Mouse (Mus musculus): ENCODE results near the gene 1700022I11Rik. TPM values are rescaled to one million over a fixed set of nuclear protein-coding genes. Genes with fewer than 3 reads are reported as not detected.
A peak's percentile ranks its signal among the peaks of the same experiment; 100 is the strongest.
"Not testable (repeated sequence)": the region's sequence is repeated elsewhere in the genome, so short reads cannot be mapped to it uniquely, and the experiment has no call there.

The 1700022I11Rik gene
- total RNA-seq, 2 experiments from 2014 or later: not detected

DNA sequence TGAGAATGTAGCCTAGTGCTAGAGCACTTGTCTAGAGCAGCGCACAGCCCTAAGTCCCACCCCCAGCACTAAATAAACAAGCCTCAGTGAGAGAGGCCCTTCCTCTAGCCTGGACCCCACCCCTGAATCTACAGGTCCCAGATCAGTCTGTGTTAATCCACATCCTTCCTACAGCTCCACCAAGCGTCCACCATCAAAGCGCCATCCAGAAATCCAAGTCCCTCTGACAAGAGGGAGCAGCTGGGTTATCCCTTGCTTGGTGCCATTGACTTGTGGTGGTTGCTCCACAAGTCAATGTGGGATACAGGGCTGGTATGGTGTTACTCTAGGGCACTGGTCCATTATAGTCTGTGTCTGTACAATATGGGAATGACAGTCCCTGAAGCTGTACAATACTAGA is 14.2 kb upstream of the 1700022I11Rik start:
- intact Hi-C loops (cut with DNase I): loop anchor here (10.0 kb wide), 1 partner anchor 1200 kb away; the partner anchor contains the start of genes Galt and Sigmar1
- peak overlapping the region; percentile 100 for H3K27ac ChIP-seq
- peak; percentile 25; the same call in 1 of the 2 replicates for TF ChIP-seq CTCF (IDR thresholded peaks at IDR 0.05)
- peak; percentile 52 for DNase-seq
- H3K4me3 ChIP-seq: peak overlapping the region; percentile 93

DNA sequence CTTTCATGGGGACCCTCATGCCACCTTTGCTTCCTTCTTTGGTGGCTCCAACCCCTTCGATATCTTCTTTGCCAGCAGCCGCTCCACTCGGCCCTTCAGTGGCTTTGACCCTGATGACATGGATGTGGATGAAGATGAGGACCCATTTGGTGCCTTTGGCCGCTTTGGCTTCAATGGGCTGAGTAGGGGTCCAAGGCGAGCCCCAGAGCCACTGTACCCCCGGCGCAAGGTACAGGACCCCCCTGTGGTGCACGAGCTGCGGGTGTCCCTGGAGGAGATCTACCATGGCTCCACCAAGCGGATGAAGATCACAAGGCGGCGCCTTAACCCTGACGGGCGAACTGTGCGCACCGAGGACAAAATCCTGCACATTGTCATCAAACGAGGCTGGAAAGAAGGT is 12.8 kb upstream of the 1700022I11Rik start:
- Histone ChIP-seq H3K4me3 (peak overlapping the region; percentile 93), H3K27ac (peak overlapping the region; percentile 100)
- DNase-seq: no peak
- intact Hi-C loops (cut with DNase I): loop anchor here (10.0 kb wide), 1 partner anchor 1202 kb away; the partner anchor contains the start of genes Galt and Sigmar1
- no peak for TF ChIP-seq CTCF (IDR thresholded peaks at IDR 0.05)

DNA sequence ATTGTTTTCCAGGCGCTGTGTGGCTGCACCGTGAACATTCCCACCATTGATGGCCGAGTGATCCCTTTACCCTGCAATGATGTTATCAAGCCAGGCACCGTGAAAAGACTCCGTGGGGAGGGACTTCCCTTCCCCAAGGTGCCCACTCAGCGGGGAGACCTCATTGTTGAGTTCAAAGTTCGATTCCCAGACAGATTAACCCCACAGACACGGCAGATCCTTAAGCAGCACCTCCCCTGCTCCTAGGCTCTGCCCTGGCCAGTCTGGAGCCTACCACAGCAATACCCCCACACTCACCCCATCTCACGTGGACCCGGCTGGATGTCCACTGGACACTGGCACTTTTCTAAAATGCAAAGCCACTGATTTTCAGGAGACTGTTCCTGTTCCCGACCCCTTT is 12.1 kb upstream of the 1700022I11Rik start:
- peak overlapping the region; percentile 100 for H3K27ac ChIP-seq
- peak; percentile 18 for DNase-seq
- intact Hi-C loops (cut with DNase I): loop anchor here (10.0 kb wide), 1 partner anchor 1203 kb away; the partner anchor contains the start of genes Galt and Sigmar1
- TF ChIP-seq CTCF (IDR thresholded peaks at IDR 0.05): no peak
- H3K4me3 ChIP-seq: peak overlapping the region; percentile 93

DNA sequence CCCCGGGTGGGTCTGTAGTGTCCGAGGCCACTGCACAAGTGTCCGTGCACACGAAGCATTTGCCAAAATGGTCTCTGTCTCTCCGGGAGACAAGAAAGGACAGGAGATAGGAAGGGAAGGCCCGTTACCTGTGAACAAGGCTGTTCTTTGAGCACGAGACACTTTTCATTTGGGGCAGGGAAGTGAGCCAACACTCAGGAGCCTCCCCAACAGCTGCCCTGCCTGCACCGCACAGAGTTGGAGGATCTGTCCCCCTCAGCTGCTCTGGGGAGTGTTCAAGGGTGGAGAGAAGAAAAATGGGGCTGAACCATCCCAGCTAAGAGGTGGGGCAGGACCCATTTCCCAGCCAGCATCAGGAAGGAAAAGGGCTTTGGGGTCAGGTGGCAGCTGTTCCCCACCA is 11.4 kb upstream of the 1700022I11Rik start:
- intact Hi-C loops (cut with DNase I): loop anchor here (10.0 kb wide), 1 partner anchor 1203 kb away; the partner anchor contains the start of genes Galt and Sigmar1
- no peak for TF ChIP-seq CTCF (IDR thresholded peaks at IDR 0.05)
- peak; percentile 47 for DNase-seq
- Histone ChIP-seq H3K27ac (peak overlapping the region; percentile 100), H3K4me3 (peak overlapping the region; percentile 93)

DNA sequence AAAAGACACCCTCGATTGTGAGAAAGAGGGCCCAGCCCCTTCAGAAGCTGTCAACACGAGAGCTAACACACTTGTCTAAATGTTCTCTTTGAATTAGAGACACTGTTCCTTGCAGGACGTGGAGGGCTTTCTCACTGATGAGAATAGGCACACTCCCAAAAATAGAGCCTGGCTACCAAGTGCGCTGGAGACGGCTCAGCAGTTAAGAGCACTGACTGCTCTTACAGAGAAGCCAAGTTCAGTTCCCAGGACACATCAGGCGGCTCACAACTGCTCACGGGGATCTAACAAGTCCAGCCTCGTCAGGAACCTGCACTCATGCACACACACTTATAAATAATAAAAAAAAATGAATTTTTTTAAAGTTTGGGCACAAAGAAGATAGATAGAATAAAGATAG is 10.5 kb upstream of the 1700022I11Rik start:
- DNase-seq: peak; percentile 54
- no peak for TF ChIP-seq CTCF (IDR thresholded peaks at IDR 0.05)
- intact Hi-C loops (cut with DNase I): loop anchor here (10.0 kb wide), 1 partner anchor 1204 kb away; the partner anchor contains the start of genes Galt and Sigmar1
- peak overlapping the region; percentile 100 for H3K27ac ChIP-seq
- peak overlapping the region; percentile 93 for H3K4me3 ChIP-seq

DNA sequence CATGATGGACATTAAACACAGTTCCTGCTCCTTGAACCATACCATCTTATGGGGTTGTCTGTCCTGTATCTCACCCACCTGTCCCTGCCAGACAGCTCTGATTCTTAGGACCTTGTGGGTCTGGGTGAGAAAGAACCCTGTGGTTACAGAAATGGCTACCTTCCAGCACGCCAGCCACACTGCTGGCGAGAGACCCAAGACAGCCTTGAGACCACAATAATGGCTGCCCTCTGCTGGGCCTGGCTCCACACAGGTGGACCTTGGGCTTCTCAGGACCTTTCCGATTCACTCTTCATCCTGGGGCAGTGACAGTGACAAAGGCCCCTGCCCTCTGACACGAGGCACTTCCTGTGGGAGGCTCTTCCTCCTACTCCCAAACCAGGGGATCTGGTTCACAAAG is 10.0 kb upstream of the 1700022I11Rik start:
- Histone ChIP-seq H3K4me3 (no peak overlapping the region), H3K27ac (peak overlapping the region; percentile 100)
- intact Hi-C loops (cut with DNase I): loop anchor here (10.0 kb wide), 1 partner anchor 1205 kb away; the partner anchor contains the start of genes Galt and Sigmar1
- DNase-seq: peak; percentile 59
- no peak for TF ChIP-seq CTCF (IDR thresholded peaks at IDR 0.05)

DNA sequence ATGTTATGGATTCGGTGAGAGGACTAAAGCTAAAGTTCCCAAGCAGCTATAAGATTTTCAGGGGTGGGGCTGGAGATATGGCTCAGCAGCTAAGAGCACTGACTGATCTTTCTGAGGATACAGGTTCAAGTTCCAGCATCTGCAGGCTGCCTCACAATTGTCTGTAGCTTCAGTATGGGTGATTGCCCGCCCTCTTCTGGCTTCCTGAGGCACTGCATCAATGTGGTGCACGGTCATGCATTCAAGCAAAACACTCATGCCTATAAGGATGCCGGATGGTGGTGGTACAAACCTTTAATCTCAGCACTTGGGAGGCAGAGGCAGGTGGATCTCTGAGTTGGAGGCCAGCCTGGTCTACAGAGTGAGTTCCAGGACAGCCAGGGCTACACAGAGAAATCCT is 7.8 kb upstream of the 1700022I11Rik start:
- peak; percentile 80 for TF ChIP-seq CTCF (IDR thresholded peaks at IDR 0.05)
- peak; percentile 68 for DNase-seq
- no peak overlapping the region for H3K27ac ChIP-seq
- intact Hi-C loops (cut with DNase I): no loop called here
- no peak overlapping the region for H3K4me3 ChIP-seq

DNA sequence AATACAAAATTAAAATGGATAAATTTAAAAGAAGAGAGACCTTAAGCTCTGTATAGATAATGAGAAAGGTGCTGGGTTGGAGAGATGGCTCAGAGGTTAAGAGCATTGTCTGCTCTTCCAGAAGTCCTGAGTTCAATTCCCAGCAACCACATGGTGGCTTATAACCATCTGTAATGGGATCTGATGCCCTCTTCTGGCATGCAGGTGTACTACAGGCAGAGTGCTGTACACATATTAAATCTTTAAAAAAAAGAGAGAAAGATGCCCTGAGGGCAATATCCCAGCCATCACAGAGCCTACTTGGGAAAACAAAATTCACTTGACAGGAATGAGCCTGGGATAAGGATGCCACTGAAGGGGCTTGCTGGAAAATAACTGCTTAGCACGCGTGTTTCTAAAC is 5.9 kb upstream of the 1700022I11Rik start:
- DNase-seq: no peak
- intact Hi-C loops (cut with DNase I): no loop called here
- TF ChIP-seq CTCF (IDR thresholded peaks at IDR 0.05): peak; percentile 40; the same call in 1 of the 2 replicates
- Histone ChIP-seq H3K4me3 (no peak overlapping the region), H3K27ac (no peak overlapping the region)

DNA sequence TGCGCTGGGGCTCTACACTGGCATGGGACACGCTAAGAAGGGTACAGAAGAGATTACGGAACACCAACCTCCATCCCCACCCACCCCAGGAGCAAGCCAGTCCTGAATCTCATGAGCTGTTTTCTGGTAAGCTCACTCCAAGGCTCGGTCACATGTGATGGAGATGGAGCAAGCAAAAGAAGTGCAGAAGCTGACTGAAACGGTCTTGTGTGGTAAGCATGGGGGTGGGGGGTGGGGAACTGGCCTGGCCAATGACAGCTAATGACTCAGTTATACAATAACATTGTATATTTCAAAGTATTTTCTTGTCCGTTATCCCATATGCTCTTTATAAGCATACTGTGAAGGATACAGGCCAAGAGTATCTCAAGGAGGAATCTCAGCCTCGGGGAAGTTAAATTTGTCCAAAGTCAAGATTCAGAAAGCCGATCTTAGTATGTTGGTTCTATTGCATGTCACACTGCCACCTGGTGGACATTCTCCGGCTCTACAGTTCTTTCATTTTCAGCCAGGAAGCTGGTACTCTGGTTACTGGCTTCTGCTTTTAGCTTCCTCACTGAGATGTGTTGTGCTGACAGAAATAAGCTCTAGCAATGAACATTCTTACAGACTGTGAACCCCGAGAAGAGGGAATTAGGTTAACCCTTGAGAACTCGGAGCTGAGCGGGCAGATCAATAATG is 4.2 kb upstream of the 1700022I11Rik start:
- Histone ChIP-seq H3K4me3 (peak overlapping the region; percentile 39), H3K27ac (no peak overlapping the region)
- intact Hi-C loops (cut with DNase I): loop anchor here (1.0 kb wide), 1 partner anchor 88 kb away; no protein-coding TSS in a partner anchor
- peak; percentile 31 for DNase-seq
- TF ChIP-seq CTCF (IDR thresholded peaks at IDR 0.05): peak; percentile 86

DNA sequence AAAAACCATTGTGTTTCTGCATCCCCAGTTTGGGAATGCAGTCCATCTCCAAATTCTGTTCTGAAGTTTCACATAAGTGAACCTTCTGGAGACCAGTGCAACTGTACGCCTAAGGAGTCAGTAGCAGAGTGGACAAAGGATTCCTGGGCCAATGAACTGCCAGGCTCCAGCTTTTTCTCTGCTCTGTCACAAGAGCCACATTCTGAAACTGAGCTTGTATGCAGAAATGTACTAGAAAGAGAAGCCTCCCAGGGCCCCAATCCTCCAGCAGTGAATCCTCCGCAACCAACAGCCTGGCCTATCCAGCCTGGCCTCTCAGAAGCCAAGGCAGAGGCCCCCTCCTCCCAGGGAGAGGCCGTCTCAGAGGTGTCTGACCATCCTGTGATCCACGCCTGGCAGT is 3.5 kb downstream of the 1700022I11Rik start:
- Histone ChIP-seq H3K4me3 (no peak overlapping the region), H3K27ac (no peak overlapping the region)
- peak; percentile 14 for DNase-seq
- intact Hi-C loops (cut with DNase I): no loop called here
- no peak for TF ChIP-seq CTCF (IDR thresholded peaks at IDR 0.05)

DNA sequence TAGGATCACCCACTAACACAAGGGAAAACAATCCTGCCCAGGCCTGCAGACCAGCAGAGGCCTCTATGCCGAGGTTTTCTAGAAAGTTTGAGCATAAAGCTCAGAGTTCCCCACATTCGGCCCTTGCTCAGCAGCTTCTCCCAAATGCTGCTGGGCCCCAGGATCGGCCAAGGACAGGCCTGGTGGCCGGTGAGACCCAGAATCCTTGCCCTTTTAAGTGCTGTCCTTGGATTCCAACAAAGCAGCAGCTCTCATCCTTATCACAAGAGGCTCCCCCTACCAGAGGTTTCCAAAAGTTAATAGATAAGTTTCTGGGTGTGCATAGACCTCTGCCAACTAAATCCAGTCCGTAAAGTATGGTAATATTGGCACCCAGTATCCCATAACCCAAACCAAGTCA is 4.5 kb downstream of the 1700022I11Rik start:
- Histone ChIP-seq H3K4me3 (no peak overlapping the region), H3K27ac (no peak overlapping the region)
- no peak for TF ChIP-seq CTCF (IDR thresholded peaks at IDR 0.05)
- intact Hi-C loops (cut with DNase I): no loop called here
- DNase-seq: no peak

DNA sequence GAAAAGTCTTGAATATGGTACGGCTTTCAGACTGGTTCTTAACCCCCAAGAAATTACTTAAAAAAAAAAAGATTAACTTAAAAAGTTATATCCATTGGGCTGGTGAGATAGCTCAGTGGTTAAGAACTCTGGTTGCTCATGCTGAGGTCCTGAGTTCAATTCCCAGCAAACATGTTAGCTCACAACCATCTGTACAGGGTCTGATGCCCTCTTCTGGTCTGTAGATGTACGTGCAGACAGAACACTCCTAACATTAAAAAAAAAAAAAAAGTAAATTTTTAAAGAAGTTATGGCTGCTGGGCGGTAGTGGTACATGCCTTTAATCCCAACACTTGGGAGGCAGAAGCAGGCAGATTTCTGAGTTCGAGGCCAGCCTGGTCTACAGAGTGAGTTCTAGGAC is 8.7 kb downstream of the 1700022I11Rik start:
- DNase-seq: no peak
- peak; percentile 36 for TF ChIP-seq CTCF (IDR thresholded peaks at IDR 0.05)
- no peak overlapping the region for H3K27ac ChIP-seq
- no peak overlapping the region for H3K4me3 ChIP-seq
- intact Hi-C loops (cut with DNase I): no loop called here

DNA sequence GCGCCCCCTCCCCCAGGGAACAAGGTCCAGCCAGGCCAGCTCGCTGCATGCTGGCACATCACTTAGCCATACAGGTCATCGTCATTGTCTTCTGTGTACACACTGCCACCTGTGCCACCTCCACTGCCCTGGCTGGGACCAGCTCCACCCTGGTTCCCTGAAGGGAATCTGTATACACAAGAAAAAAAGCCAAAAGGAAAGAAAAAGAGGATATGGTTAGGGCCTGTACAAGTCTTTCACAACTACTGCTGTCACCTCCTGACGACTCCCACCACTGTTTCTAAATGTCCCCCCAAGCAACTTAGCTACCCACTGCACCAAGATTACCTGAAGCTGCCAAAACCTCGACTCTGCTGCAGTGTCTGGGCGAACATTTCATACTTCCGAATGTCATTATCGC is 11.1 kb downstream of the 1700022I11Rik start:
- intact Hi-C loops (cut with DNase I); H3K27ac ChIP-seq; DNase-seq; H3K4me3 ChIP-seq: not testable (repeated sequence)

Measured in gastrocnemius, adult 2 months (tissue).